Mouse (Mus musculus) G1E (cell line): ENCODE data around the gene Iqgap2.

Experiments
- CTCF ChIP-seq: IDR thresholded peaks from 2 replicates; pipeline ENCODE4 v1.5.1; 2012; ENCODE audit warnings: low read depth, low read length, inconsistent platforms, mixed read lengths
- GATA1 ChIP-seq: IDR thresholded peaks from 2 replicates; pipeline ENCODE4 v1.6.1; 2012; ENCODE audit warnings: borderline replicate concordance, low read length, inconsistent platforms, mixed read lengths

DNA sequence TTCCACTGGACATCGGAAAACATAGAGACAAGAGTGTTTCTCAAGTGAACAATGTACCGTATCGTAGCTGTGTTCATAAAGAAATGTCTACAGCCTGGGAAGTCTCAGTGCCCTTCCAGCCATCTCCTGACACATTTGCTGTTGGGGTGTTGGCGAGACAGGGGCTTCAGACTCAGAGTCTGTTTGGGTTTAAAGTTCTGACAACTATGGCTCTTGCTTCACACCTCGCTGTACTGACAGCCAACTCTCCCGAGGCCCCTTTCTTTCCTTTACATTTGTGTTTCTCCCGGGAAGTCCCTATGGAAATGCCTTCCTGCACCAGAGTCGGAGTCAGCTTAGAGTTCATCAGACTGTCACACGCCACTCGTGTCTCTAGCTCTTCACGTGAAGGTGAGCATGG lies 144.2 kb downstream of the Iqgap2 start:
- no peak for TF ChIP-seq CTCF
- no peak for TF ChIP-seq GATA1
